Mouse (Mus musculus) liver, adult 2 months (tissue): ENCODE data around the gene Itpkb. TPM values are rescaled to one million over a fixed set of nuclear protein-coding genes. Genes with fewer than 3 reads are reported as not detected.

Experiments
- DNase-seq: peaks from one replicate; pipeline ENCODE4 v3.0.0-alpha.2; 2011; ENCODE audit warnings: low read depth, low spot score; ENCODE audit errors: extremely low read depth
- H3K27ac ChIP-seq: fragments of 200-500 bp; replicated peaks from 2 replicates; pipeline ENCODE4 v1.5.1; 2012; ENCODE audit warnings: low read depth, mild to moderate bottlenecking, control low read depth, inconsistent platforms, low read length; ENCODE audit not compliant: insufficient read depth
- H3K27me3 ChIP-seq: fragments of 200-500 bp; 2 replicates; pipeline ENCODE4 v1.6.1; 2012; ENCODE audit warnings: mild to moderate bottlenecking, moderate library complexity, low read length, inconsistent platforms; ENCODE audit not compliant: control insufficient read depth, insufficient read depth
- H3K36me3 ChIP-seq: fragments of 200-500 bp; 2 replicates; pipeline ENCODE4 v1.6.1; 2012; ENCODE audit warnings: low read length, inconsistent platforms; ENCODE audit not compliant: control insufficient read depth, insufficient read depth
- H3K4me1 ChIP-seq: fragments of 200-500 bp; 2 replicates; pipeline ENCODE4 v1.6.1; 2011; ENCODE audit warnings: low read length; ENCODE audit not compliant: control insufficient read depth, insufficient read depth
- H3K4me3 ChIP-seq: fragments of 200-500 bp; 2 replicates; pipeline ENCODE4 v1.5.1; 2011; ENCODE audit warnings: low read depth, mild to moderate bottlenecking, control low read depth, low read length, moderate library complexity; ENCODE audit not compliant: insufficient read depth
- H3K79me2 ChIP-seq: fragments of 200-500 bp; 2 replicates; pipeline ENCODE4 v1.6.1; 2012; ENCODE audit warnings: inconsistent platforms, mild to moderate bottlenecking, low read length, moderate library complexity; ENCODE audit not compliant: control insufficient read depth, insufficient read depth
- H3K9ac ChIP-seq: fragments of 200-500 bp; 2 replicates; pipeline ENCODE4 v1.6.1; 2012; ENCODE audit warnings: low read depth, mild to moderate bottlenecking, control low read depth, inconsistent platforms, low read length
- CTCF ChIP-seq: fragments of 200-500 bp; IDR thresholded peaks from 2 replicates; pipeline ENCODE4 v1.5.1; 2011; ENCODE audit warnings: low read depth, low read length, control low read depth
- POLR2A ChIP-seq: fragments of 200-500 bp; IDR thresholded peaks from 2 replicates; pipeline ENCODE4 v1.6.1; 2011; ENCODE audit warnings: low read length, control low read depth; ENCODE audit not compliant: insufficient read depth; ENCODE audit errors: extremely low read depth
- WGBS: fragments of 180-500 bp; shearing (Covaris S2); methylation state at CpG from one replicate; pipeline ENCODE4 v1.1.7; 2018; 5-methylcytosine and 5-hydroxymethylcytosine counted together
- polyA plus RNA-seq: library from polyadenylated mRNA; depleted of rRNA; stranded (reverse); fragments of >200 nt; gene quantifications from 2 replicates; pipeline ENCODE4 v1.2.3, GENCODE M21; 2012
- total RNA-seq: library from RNA; depleted of rRNA; stranded (reverse); fragments of >200 nt; gene quantifications from 2 replicates; pipeline ENCODE4 v1.2.3, GENCODE M21; 2014

Itpkb gene
- total and polyA plus RNA-seq, 2 experiments = 2.7 to 3.7 TPM

DNA sequence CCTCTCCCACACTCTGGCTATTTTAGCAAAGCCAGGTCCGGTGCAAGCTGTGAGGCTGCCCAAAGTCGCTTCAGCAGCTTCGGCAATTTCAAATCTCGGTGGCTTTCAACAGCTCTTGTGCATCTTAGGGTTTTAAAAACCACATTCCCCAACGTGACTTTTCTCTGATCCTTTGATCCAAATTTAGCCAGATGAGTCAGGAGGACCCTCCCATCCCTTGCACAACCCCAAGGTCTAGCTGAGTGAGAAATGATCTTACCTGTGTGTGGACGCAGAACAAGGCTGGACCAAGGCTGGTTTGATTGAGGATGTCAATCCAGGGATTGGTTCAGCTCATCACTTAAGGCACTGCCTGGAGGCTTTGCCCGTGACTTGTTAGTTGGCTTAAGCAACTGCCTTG lies 80.0 kb downstream of the Itpkb start:
- WGBS = 79% methylated on average over 7 of the region's 7 CpGs

DNA sequence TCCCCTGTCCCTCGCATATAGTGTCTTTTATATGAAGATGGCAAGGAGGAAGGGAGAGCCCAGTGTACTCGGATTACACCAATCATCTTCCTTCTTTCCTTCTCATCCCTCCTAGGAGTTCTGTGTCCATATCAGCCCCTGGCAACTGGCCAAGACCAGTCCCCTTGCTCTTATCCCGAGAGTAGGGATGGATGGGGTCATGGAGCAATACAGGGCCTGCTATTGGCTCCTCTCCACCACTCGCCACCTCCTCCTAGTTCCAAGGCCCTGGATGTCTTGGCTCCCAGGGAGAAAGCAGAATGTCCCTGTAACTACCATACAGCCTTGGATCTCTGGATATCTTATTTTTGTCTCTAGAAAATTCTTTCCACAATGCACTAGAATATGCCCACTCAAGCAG lies 84.8 kb downstream of the Itpkb start:
- TF ChIP-seq CTCF (no peak), POLR2A (no peak)
- 64% methylated on average over 4 of the region's 4 CpGs for WGBS
- H3K36me3 ChIP-seq = no peaks in the 10 kb centered on the region
- H3K4me1 ChIP-seq = no peaks in the 10 kb centered on the region
- H3K9ac ChIP-seq = no peak overlapping the region
- H3K79me2 ChIP-seq = no peaks in the 10 kb centered on the region
- H3K4me3 ChIP-seq = no peak overlapping the region
- no peak for DNase-seq
- no peaks in the 10 kb centered on the region for H3K27me3 ChIP-seq
- H3K27ac ChIP-seq = no peak overlapping the region

More for the DNA sequence above, 80.0 kb downstream of the Itpkb start:
- Histone ChIP-seq H3K27me3 (no peaks in the 10 kb centered on the region), H3K4me1 (peaks cover 19% of the 10 kb centered on the region), H3K4me3 (no peak overlapping the region), H3K36me3 (no peaks in the 10 kb centered on the region), H3K27ac (no peak overlapping the region), H3K79me2 (no peaks in the 10 kb centered on the region), H3K9ac (no peak overlapping the region)
- no peak for DNase-seq
- TF ChIP-seq CTCF = no peak
- no peak for TF ChIP-seq POLR2A

DNA sequence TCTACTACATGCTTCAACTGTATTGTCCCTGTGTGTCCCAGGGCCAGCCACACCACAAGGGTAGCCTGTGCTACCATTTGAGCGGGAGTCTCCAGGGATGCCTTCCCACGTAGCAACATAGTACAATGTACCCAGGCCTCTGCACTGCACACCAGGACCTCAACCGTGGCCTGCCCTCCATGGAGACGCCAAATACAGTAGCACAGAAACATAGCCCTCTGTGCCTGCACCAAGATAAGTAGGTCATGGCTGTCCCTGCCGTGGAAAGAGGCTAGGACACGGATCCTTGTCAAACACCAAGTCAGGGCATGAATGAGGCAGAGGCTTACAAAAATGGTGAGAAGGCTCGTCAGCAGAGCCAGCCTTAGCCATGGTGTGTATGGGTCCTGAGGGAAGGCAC lies 85.6 kb downstream of the Itpkb start:
- TF ChIP-seq POLR2A (no peak), CTCF (no peak)
- Histone ChIP-seq H3K27ac (no peak overlapping the region), H3K4me3 (no peak overlapping the region), H3K9ac (no peak overlapping the region), H3K4me1 (no peaks in the 10 kb centered on the region), H3K79me2 (no peaks in the 10 kb centered on the region), H3K36me3 (no peaks in the 10 kb centered on the region), H3K27me3 (no peaks in the 10 kb centered on the region)
- 86% methylated on average over 7 of the region's 7 CpGs for WGBS
- no peak for DNase-seq

DNA sequence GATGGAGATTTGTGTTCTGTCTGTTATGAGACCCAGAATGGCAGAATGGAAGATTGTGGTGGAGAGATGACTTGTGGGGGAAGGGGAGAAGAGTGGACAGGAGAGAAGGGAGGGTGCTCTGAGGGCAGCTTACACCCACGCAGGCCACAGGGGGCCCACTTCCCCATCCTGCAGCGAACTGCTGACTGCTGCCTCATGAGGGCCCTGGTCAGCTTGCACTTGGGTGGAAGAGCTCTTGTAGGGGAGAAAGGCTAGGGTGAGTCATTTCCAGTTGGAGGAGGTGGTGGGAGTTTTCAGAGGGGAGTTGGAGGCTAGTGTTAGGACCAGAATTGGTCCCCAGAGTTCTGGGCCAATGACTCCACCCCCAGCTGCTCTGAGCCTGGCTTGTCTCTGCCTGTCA lies 86.8 kb downstream of the Itpkb start:
- Histone ChIP-seq H3K9ac (no peak overlapping the region), H3K27ac (no peak overlapping the region), H3K27me3 (no peaks in the 10 kb centered on the region), H3K4me1 (peaks cover 6% of the 10 kb centered on the region), H3K4me3 (no peak overlapping the region), H3K36me3 (no peaks in the 10 kb centered on the region), H3K79me2 (no peaks in the 10 kb centered on the region)
- no peak for DNase-seq
- TF ChIP-seq CTCF (no peak), POLR2A (no peak)
- 60% methylated on average over 2 of the region's 2 CpGs for whole genome bisulfite sequencing

DNA sequence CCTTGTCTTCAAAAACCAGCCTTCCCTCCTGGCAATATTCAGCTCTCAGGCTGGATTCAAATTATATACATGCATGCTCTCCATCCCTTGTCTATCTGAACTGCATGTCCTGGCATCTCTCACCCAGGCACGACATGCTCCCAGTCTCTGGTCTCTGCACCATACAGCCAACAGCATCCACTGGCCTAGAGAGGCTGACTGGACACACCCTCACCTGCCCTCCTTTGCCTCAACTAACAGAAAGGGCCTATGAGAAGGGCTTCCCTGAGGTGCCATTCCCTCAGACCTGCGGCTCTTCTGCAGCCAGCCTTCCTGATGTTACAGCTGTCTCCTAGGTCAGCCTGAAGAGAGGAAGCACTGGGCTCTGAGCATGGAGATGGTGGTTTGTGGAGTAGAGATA lies 88.8 kb downstream of the Itpkb start:
- Histone ChIP-seq H3K4me1 (peaks cover 6% of the 10 kb centered on the region), H3K36me3 (no peaks in the 10 kb centered on the region), H3K79me2 (no peaks in the 10 kb centered on the region), H3K27me3 (no peaks in the 10 kb centered on the region), H3K9ac (no peak overlapping the region), H3K27ac (no peak overlapping the region), H3K4me3 (no peak overlapping the region)
- WGBS = 84% methylated on average over 2 of the region's 2 CpGs
- DNase-seq = no peak
- TF ChIP-seq CTCF = no peak
- TF ChIP-seq POLR2A = no peak

DNA sequence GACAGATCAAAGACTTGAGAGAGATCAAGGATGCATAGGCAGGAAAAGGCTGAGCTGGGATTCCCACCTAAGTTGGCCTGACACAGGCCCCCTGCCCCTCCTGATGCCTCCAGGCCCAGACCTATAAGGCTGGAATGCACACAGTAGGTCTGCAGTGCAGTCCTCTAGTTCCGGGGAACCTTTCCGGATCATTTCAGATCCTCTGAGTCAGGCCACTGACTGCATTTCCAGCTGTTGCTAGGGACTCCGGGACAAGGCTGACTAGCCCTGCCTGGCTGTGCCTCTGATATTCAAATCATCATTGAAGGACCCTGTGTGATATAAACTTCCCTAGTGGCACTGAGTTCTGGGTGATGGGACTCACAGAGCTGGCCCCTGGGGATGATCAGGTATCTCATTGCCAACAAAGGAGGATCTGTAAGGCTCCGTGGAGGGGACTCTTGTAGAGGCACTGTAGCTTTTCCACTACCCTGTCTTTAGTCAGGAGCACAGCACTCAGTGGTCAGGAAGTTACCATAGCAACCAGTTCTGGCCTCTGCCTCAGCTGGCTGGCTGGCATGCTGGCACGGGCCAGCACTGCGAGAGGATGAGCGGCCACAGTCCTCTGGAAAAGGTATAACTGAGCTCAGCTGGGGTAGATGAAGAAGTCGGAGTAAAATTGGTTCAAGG lies 90.3 kb downstream of the Itpkb start:
- H3K4me1 ChIP-seq = peaks cover 6% of the 10 kb centered on the region
- H3K27ac ChIP-seq = no peak overlapping the region
- peak; percentile 66 for DNase-seq
- no peak overlapping the region for H3K9ac ChIP-seq
- H3K79me2 ChIP-seq = no peaks in the 10 kb centered on the region
- TF ChIP-seq CTCF = no peak
- TF ChIP-seq POLR2A = no peak
- 46% methylated on average over 8 of the region's 8 CpGs for WGBS
- H3K27me3 ChIP-seq = no peaks in the 10 kb centered on the region
- H3K4me3 ChIP-seq = no peak overlapping the region
- H3K36me3 ChIP-seq = no peaks in the 10 kb centered on the region
